Mouse (Mus musculus) liver, postnatal 0 days (tissue): ENCODE data around the gene Ndufb3. TPM values are rescaled to one million over a fixed set of nuclear protein-coding genes. Genes with fewer than 3 reads are reported as not detected.
A peak's percentile ranks its signal among the peaks of the same experiment; 100 is the strongest.

Experiments used
- ATAC-seq: fragments of 200-750 bp; cut with Nextera tagmentation; 2 replicates; pipeline ENCODE4 v1.8.0; 2017; ENCODE audit warnings: mild to moderate bottlenecking, moderate library complexity
- DNase-seq: peaks from one replicate; pipeline ENCODE4 v3.0.0-alpha.2; 2016
- H3K27ac ChIP-seq: fragments of 300-500 bp; sonication (generic); 2 replicates; pipeline ENCODE4 v1.5.1; 2014; ENCODE audit warnings: antibody characterized with exemption, moderate library complexity, mild to moderate bottlenecking, low read depth
- H3K27me3 ChIP-seq: fragments of 300-500 bp; sonication (generic); 2 replicates; pipeline ENCODE4 v1.6.1; 2014; ENCODE audit warnings: low read length, control low read depth, mixed read lengths; ENCODE audit not compliant: insufficient read depth
- H3K36me3 ChIP-seq: fragments of 300-500 bp; sonication (generic); replicated peaks from 2 replicates; pipeline ENCODE4 v1.6.1; 2014; ENCODE audit warnings: mild to moderate bottlenecking, control low read depth, low read length, moderate library complexity, mixed read lengths; ENCODE audit not compliant: insufficient read depth
- H3K4me1 ChIP-seq: fragments of 300-500 bp; sonication (generic); 2 replicates; pipeline ENCODE4 v1.6.1; 2014; ENCODE audit warnings: antibody characterized with exemption, mild to moderate bottlenecking, control low read depth; ENCODE audit not compliant: insufficient read depth
- H3K4me2 ChIP-seq: fragments of 300-500 bp; sonication (generic); 2 replicates; pipeline ENCODE4 v1.6.1; 2014; ENCODE audit warnings: low read depth, mild to moderate bottlenecking, low read length, moderate library complexity, mixed read lengths
- H3K4me3 ChIP-seq: fragments of 300-500 bp; sonication (generic); 2 replicates; pipeline ENCODE4 v1.5.1; 2014; ENCODE audit warnings: low read depth, low read length
- H3K9ac ChIP-seq: fragments of 300-500 bp; sonication (generic); replicated peaks from 2 replicates; pipeline ENCODE4 v1.6.1; 2014; ENCODE audit warnings: mild to moderate bottlenecking, moderate library complexity
- H3K9me3 ChIP-seq: fragments of 300-500 bp; sonication (generic); 2 replicates; pipeline ENCODE4 v1.6.1; 2016; ENCODE audit warnings: mild to moderate bottlenecking, control low read depth, low read length, mixed read lengths
- CTCF ChIP-seq: sonication (generic); IDR thresholded peaks from 2 replicates; pipeline ENCODE4 v1.5.1; 2016; ENCODE audit warnings: antibody characterized with exemption, low read depth
- EP300 ChIP-seq: IDR thresholded peaks from 2 replicates; pipeline ENCODE4 v1.6.1; 2016; ENCODE audit warnings: antibody characterized with exemption, low read depth, mild to moderate bottlenecking
- WGBS: fragments of 180-500 bp; shearing (Covaris S2); extraction: QIAGEN DNeasy Blood & Tissue Kit; methylation state at CpG from one replicate; pipeline ENCODE4 v1.1.7; 2014; ENCODE audit not compliant: insufficient replicate concordance; 5-methylcytosine and 5-hydroxymethylcytosine counted together
- polyA plus RNA-seq: library from polyadenylated mRNA; unstranded; fragments of >200 nt; fragmentation: Nextera tagmentation; extraction: Ambion mirVana; gene quantifications from 2 replicates; pipeline ENCODE4 v1.2.1, GENCODE M21; 2015

Ndufb3 gene
- polyA plus RNA-seq, 1 experiment from 2014 or later = 129 TPM

- H3K4me1 ChIP-seq = no peaks in the 10 kb centered on the region; the same call in 1 of the 2 replicates
- no peak overlapping the region for H3K4me2 ChIP-seq
- no peak for DNase-seq
- ATAC-seq = no peak
- no peaks in the 10 kb centered on the region for H3K27me3 ChIP-seq
- H3K9ac ChIP-seq = no peak overlapping the region
- no peak overlapping the region for H3K27ac ChIP-seq
- H3K36me3 ChIP-seq = no peaks in the 10 kb centered on the region
- no peak for TF ChIP-seq CTCF
- TF ChIP-seq EP300 = no peak
- H3K9me3 ChIP-seq = no peaks in the 10 kb centered on the region
- no peak overlapping the region for H3K4me3 ChIP-seq
- 65% methylated on average over 3 of the region's 3 CpGs for WGBS
Measured at GRCm38 (mm10) chr1:58614424-58614823, 28.2 kb downstream of the Ndufb3 start.

- Histone ChIP-seq H3K36me3 (no peaks in the 10 kb centered on the region), H3K9ac (no peak overlapping the region), H3K27ac (no peak overlapping the region), H3K9me3 (no peaks in the 10 kb centered on the region), H3K27me3 (no peaks in the 10 kb centered on the region), H3K4me1 (no peaks in the 10 kb centered on the region; the same call in 1 of the 2 replicates), H3K4me3 (no peak overlapping the region), H3K4me2 (no peak overlapping the region)
- 79% methylated on average over 4 of the region's 4 CpGs for WGBS
- TF ChIP-seq EP300 (no peak), CTCF (no peak)
- no peak for DNase-seq
- no peak for ATAC-seq
Measured at GRCm38 (mm10) chr1:58615146-58615545, 29.0 kb downstream of the Ndufb3 start.

- ATAC-seq (no peak), DNase-seq (no peak)
- Histone ChIP-seq H3K9me3 (no peaks in the 10 kb centered on the region), H3K27ac (no peak overlapping the region), H3K4me2 (no peak overlapping the region), H3K36me3 (no peaks in the 10 kb centered on the region), H3K9ac (no peak overlapping the region), H3K27me3 (no peaks in the 10 kb centered on the region), H3K4me3 (no peak overlapping the region), H3K4me1 (no peaks in the 10 kb centered on the region; the same call in 1 of the 2 replicates)
- TF ChIP-seq EP300 (no peak), CTCF (no peak)
- 54% methylated on average over 3 of the region's 3 CpGs for WGBS
Measured at GRCm38 (mm10) chr1:58616176-58616575, 30.0 kb downstream of the Ndufb3 start.

- DNase-seq = no peak
- Histone ChIP-seq H3K27ac (no peak overlapping the region), H3K9ac (no peak overlapping the region), H3K4me2 (no peak overlapping the region), H3K9me3 (no peaks in the 10 kb centered on the region), H3K27me3 (no peaks in the 10 kb centered on the region), H3K4me1 (no peaks in the 10 kb centered on the region; the same call in 1 of the 2 replicates), H3K4me3 (no peak overlapping the region), H3K36me3 (no peaks in the 10 kb centered on the region)
- 80% methylated on average over 5 of the region's 5 CpGs for WGBS
- TF ChIP-seq CTCF (no peak), EP300 (no peak)
- ATAC-seq = no peak
Measured at GRCm38 (mm10) chr1:58617076-58617475, 30.9 kb downstream of the Ndufb3 start.

- H3K36me3 ChIP-seq = no peaks in the 10 kb centered on the region
- H3K4me2 ChIP-seq = peak overlapping the region; percentile 11; the same call in 1 of the 2 replicates
- WGBS = 35% methylated on average over 6 of the region's 6 CpGs
- no peaks in the 10 kb centered on the region; the same call in 1 of the 2 replicates for H3K4me1 ChIP-seq
- no peak for TF ChIP-seq CTCF
- no peak for TF ChIP-seq EP300
- H3K4me3 ChIP-seq = no peak overlapping the region
- DNase-seq = no peak
- H3K9ac ChIP-seq = no peak overlapping the region
- ATAC-seq = no peak
- no peaks in the 10 kb centered on the region for H3K27me3 ChIP-seq
- no peaks in the 10 kb centered on the region for H3K9me3 ChIP-seq
- 0 out of 2 replicates have a peak overlapping the region, but pooled peaks have one; percentile 17 for H3K27ac ChIP-seq
Measured at GRCm38 (mm10) chr1:58617978-58618668, 31.9 kb downstream of the Ndufb3 start.

- Histone ChIP-seq H3K4me2 (no peak overlapping the region), H3K36me3 (no peaks in the 10 kb centered on the region), H3K9ac (no peak overlapping the region), H3K27ac (no peak overlapping the region), H3K4me3 (no peak overlapping the region), H3K9me3 (no peaks in the 10 kb centered on the region), H3K27me3 (no peaks in the 10 kb centered on the region), H3K4me1 (no peaks in the 10 kb centered on the region; the same call in 1 of the 2 replicates)
- 76% methylated on average over 2 of the region's 2 CpGs for WGBS
- DNase-seq (no peak), ATAC-seq (no peak)
- TF ChIP-seq CTCF = peak; percentile 27
- TF ChIP-seq EP300 = no peak
Measured at GRCm38 (mm10) chr1:58618766-58619165, 32.6 kb downstream of the Ndufb3 start.
